Mouse (Mus musculus) neutrophil, adult 59 days (primary cell): Measurements from ENCODE around the gene Retnlb. TPM values are rescaled to one million over a fixed set of nuclear protein-coding genes. Genes with fewer than 3 reads are reported as not detected.

ENCODE experiments used
- total RNA-seq, 2 experiments: library from RNA; stranded (reverse); gene quantifications; 1 replicate in 1 of 2; 2 replicates in 1 of 2; pipeline ENCODE4 v1.2.4; 2023

The Retnlb gene
- total RNA-seq: 1 to 10 TPM in 1 of 2 experiments, under 1 TPM in 1; 0.73 to 2.0 TPM

GRCm38 (mm10) chr16:48816695-48817094 lies at the start of gene Retnlb:
Gene Retnlb, plus strand, starts transcription at chr16:48816856.

GRCm38 (mm10) chr16:48771971-48772445 lies 44.6 kb upstream of the Retnlb start, which contains the start of gene Trat1:
Gene Trat1, minus strand, starts transcription at chr16:48772021.

GRCm38 (mm10) chr16:48842266-48842665 lies 25.6 kb downstream of the Retnlb start, which contains the start of gene Retnla:
Gene Retnla, plus strand, starts transcription at chr16:48842551.

Other genes starting within 250 kb of the Retnlb start
- not detected for gene Trat1, start 44.8 kb upstream of the Retnlb start, total RNA-seq
- not detected for gene Retnla, start 25.7 kb downstream of the Retnlb start, total RNA-seq
- gene Retnlg, start 55.8 kb downstream of the Retnlb start, total RNA-seq: over 10,000 TPM in 1 of 2 experiments, 1,000 to 10,000 TPM in 1; 9,336 to 10,029 TPM
- gene Dzip3, start 177.3 kb downstream of the Retnlb start, total RNA-seq: 1 to 10 TPM; 4.5 to 5.3 TPM
- 10 to 100 TPM; 32.4 to 36.2 TPM for gene Cip2a, start 177.3 kb downstream of the Retnlb start, total RNA-seq
- gene Myh15, start 240.6 kb downstream of the Retnlb start, total RNA-seq: not detected